Mouse (Mus musculus) liver, embryonic 16.5 days (tissue): ENCODE data around the gene Slc25a42. TPM values are rescaled to one million over a fixed set of nuclear protein-coding genes. Genes with fewer than 3 reads are reported as not detected.
A peak's percentile ranks its signal among the peaks of the same experiment; 100 is the strongest.

ENCODE experiments used
- ATAC-seq: fragments of 200-750 bp; cut with Nextera tagmentation; 2 replicates; pipeline ENCODE4 v1.8.0; 2017; ENCODE audit warnings: low read depth, mild to moderate bottlenecking, moderate number of reproducible peaks, moderate library complexity
- H3K27ac ChIP-seq: fragments of 300-500 bp; sonication (generic); 2 replicates; pipeline ENCODE4 v1.5.1; 2014; ENCODE audit warnings: mild to moderate bottlenecking, low read length
- H3K27me3 ChIP-seq: fragments of 300-500 bp; sonication (generic); 2 replicates; pipeline ENCODE4 v1.6.1; 2014; ENCODE audit warnings: low read depth, low read length, mixed read lengths; ENCODE audit not compliant: control insufficient read depth, insufficient read depth
- H3K36me3 ChIP-seq: fragments of 300-500 bp; sonication (generic); 2 replicates; pipeline ENCODE4 v1.6.1; 2014; ENCODE audit warnings: mild to moderate bottlenecking; ENCODE audit not compliant: control insufficient read depth, insufficient read depth
- H3K4me1 ChIP-seq: fragments of 300-500 bp; sonication (generic); 2 replicates; pipeline ENCODE4 v1.6.1; 2014; ENCODE audit warnings: low read depth, low read length, mixed read lengths; ENCODE audit not compliant: control insufficient read depth
- H3K4me2 ChIP-seq: fragments of 300-500 bp; sonication (generic); 2 replicates; pipeline ENCODE4 v1.6.1; 2014; ENCODE audit warnings: low read depth, low read length, mixed read lengths
- H3K4me3 ChIP-seq: fragments of 300-500 bp; sonication (generic); 2 replicates; pipeline ENCODE4 v1.5.1; 2014; ENCODE audit warnings: low read depth, mild to moderate bottlenecking, low read length
- H3K9ac ChIP-seq: fragments of 300-500 bp; sonication (generic); 2 replicates; pipeline ENCODE4 v1.6.1; 2014; ENCODE audit warnings: low read depth, low read length
- H3K9me3 ChIP-seq: fragments of 300-500 bp; sonication (generic); replicated peaks from 2 replicates; pipeline ENCODE4 v1.6.1; 2016; ENCODE audit warnings: low read length; ENCODE audit not compliant: control insufficient read depth
- WGBS: fragments of 180-500 bp; shearing (Covaris S2); extraction: QIAGEN DNeasy Blood & Tissue Kit; methylation state at CpG from one replicate; pipeline ENCODE4 v1.1.7; 2014; ENCODE audit not compliant: insufficient replicate concordance; 5-methylcytosine and 5-hydroxymethylcytosine counted together
- polyA plus RNA-seq: library from polyadenylated mRNA; unstranded; fragments of >200 nt; fragmentation: Nextera tagmentation; extraction: Ambion mirVana; gene quantifications from 2 replicates; pipeline ENCODE4 v1.2.1, GENCODE M21; 2015

The Slc25a42 gene
- polyA plus RNA-seq, 1 experiment from 2014 or later, result 12.0 TPM

- Histone ChIP-seq H3K4me1 (peaks cover 11% of the 10 kb centered on the region), H3K9me3 (no peaks in the 10 kb centered on the region), H3K9ac (no peak overlapping the region), H3K27me3 (no peaks in the 10 kb centered on the region), H3K27ac (no peak overlapping the region), H3K4me2 (peak overlapping the region; percentile 39), H3K4me3 (no peak overlapping the region), H3K36me3 (no peaks in the 10 kb centered on the region)
- WGBS, result 17% methylated on average over 22 of the region's 22 CpGs
- ATAC-seq, result peak; percentile 96
Measured at GRCm38 (mm10) chr8:70152537-70153257, 59.4 kb downstream of the Slc25a42 start.

DNA sequence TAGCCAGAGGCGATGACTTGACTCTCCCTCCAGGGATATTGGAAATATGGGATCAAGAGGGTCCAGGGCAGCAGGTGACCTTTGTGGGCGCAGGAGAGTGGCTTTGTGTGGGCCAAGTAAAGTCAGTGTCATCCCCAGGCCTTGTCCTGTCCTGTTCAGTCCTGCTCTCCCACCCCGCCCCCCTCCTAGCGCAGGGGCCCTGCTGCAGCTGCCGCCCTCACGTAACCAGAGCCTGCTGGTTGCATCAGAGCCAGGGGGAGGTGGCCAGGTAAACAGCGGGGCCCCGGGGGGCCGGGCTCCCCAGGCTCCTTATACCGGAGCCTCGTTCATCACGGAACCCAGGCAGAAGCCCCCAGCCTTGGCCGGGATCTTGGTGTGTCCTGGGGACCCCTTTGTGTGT lies 61.9 kb downstream of the Slc25a42 start:
- ATAC-seq, result peak; percentile 49; the same call in 1 of the 2 replicates
- Histone ChIP-seq H3K36me3 (peaks cover under 1% of the 10 kb centered on the region; the same call in 1 of the 2 replicates), H3K9ac (no peak overlapping the region), H3K4me1 (peaks cover 9% of the 10 kb centered on the region), H3K9me3 (no peaks in the 10 kb centered on the region), H3K27ac (no peak overlapping the region), H3K4me3 (no peak overlapping the region), H3K4me2 (peak overlapping the region; percentile 19; the same call in 1 of the 2 replicates), H3K27me3 (no peaks in the 10 kb centered on the region)
- 29% methylated on average over 13 of the region's 13 CpGs for WGBS

DNA sequence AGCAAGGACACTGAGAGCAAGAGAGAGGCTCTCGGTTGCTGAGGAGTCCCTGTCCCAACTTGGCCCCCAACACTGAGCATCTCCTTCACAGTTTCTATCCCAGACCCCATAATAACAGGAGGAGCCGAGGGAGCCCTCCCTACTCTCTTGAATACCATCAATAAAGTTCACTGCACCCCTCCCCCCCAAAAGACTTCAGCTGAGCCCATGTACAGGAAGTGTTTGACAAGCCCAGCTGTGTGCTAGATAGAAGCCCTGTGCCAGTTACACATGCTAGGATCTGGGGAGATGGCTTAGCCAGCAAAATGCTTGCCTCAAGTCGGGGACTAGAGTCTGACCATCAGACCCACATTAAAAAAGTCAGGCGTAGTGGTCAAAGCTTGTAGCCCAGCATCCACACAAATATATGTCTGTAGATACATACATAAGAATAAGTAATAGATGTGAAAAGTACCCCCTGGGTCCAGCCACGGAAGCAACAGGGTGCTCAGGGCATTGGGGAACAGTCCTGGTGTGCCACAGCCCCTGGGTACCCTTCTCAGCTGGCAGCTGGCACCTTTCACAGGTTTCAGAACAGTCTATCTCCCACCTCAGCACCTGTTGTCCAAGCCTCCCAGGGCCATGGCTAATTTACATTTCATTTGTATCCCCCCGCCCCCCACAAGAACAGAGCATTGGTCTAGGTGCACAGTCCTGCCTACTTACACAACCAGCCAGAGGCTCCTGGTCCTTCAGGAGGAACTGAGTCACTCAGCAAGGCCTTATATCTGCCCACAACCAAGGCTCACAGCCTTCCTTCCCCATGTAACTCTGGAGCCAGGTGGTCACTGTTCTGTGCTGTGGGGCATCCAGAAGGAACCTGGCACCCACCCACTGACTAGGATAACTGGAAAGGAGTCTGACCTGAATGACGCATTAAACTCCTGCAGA lies 64.2 kb downstream of the Slc25a42 start:
- H3K4me1 ChIP-seq, result peaks cover 9% of the 10 kb centered on the region
- ATAC-seq, result no peak
- peaks cover 7% of the 10 kb centered on the region for H3K36me3 ChIP-seq
- H3K27ac ChIP-seq, result no peak overlapping the region
- 60% methylated on average over 7 of the region's 7 CpGs for WGBS
- H3K4me3 ChIP-seq, result no peak overlapping the region
- no peaks in the 10 kb centered on the region for H3K27me3 ChIP-seq
- no peak overlapping the region for H3K9ac ChIP-seq
- no peak overlapping the region for H3K4me2 ChIP-seq
- H3K9me3 ChIP-seq, result no peaks in the 10 kb centered on the region

DNA sequence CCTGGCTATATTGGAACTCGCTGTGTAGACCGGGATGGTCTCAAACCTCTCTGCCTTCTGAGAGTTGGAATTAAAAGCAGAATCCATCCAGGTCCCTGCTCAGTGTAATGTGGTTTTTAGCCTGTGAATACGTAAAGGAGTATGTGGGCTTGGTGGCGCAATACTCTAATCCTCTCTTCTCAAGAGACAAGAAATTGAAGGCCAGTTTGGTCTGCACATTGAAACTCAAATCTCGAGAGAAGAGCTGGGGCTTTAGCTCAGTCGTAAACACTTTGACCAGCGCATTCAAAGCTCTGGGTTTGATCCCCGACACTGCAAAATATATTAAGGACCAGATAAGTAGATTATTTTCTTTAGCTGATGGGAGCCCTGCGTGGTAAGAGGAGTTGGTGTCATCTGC lies 72.1 kb downstream of the Slc25a42 start:
- H3K27me3 ChIP-seq, result no peaks in the 10 kb centered on the region
- no peaks in the 10 kb centered on the region for H3K9me3 ChIP-seq
- H3K9ac ChIP-seq, result peak overlapping the region; percentile 86
- H3K27ac ChIP-seq, result peak overlapping the region; percentile 96
- ATAC-seq, result no peak
- H3K4me1 ChIP-seq, result peaks cover 21% of the 10 kb centered on the region
- H3K36me3 ChIP-seq, result peaks cover 8% of the 10 kb centered on the region
- H3K4me3 ChIP-seq, result peak overlapping the region; percentile 93
- H3K4me2 ChIP-seq, result peak overlapping the region; percentile 64
- 7% methylated on average over 9 of the region's 9 CpGs for WGBS

- H3K4me2 ChIP-seq, result peak within 1 kb of the TSS; percentile 84
- no peaks in the 10 kb centered on the region for H3K27me3 ChIP-seq
- H3K9ac ChIP-seq, result peak within 1 kb of the TSS; percentile 86
- H3K4me1 ChIP-seq, result peaks cover 21% of the 10 kb centered on the region
- peak within 1 kb of the TSS; percentile 96 for H3K27ac ChIP-seq
- WGBS, result under 1% methylated on average over 46 of the region's 46 CpGs
- peak; percentile 97 for ATAC-seq
- H3K36me3 ChIP-seq, result peaks cover 10% of the 10 kb centered on the region
- H3K9me3 ChIP-seq, result no peaks in the 10 kb centered on the region
- peak within 1 kb of the TSS; percentile 93 for H3K4me3 ChIP-seq
Measured at GRCm38 (mm10) chr8:70139026-70139857, 72.9 kb downstream of the Slc25a42 start, which contains the start of the genes Rfxank, Borcs8 and Mef2b. Rfxank (minus strand) TSS chr8:70139154. Borcs8 (plus strand) TSS chr8:70139499. Mef2b (plus strand) TSS chr8:70139711.

GRCm38 (mm10) chr8:70137890-70138289 lies 74.2 kb downstream of the Slc25a42 start:
- WGBS, result 64% methylated on average over 4 of the region's 4 CpGs
- H3K9ac ChIP-seq, result peak overlapping the region; percentile 63; the same call in 1 of the 2 replicates

DNA sequence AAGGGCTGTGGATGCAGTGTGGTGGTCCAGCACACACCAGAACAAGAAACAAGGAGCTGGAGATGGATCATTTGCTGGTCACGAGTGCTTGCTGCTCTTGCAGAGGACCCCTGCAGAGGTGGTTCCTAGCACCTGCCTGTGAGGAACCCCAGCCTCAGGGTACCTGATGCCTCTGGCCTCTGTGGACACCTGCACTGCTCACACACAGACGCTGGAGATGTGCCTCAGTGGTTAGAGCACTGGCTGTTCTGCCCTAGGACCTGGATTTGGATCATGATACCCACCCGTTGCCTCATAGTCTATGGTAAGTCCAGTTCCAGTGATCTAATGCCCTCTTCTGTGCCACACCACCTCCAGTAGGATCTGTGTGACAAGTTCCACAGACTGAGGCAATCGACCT lies 75.5 kb downstream of the Slc25a42 start:
- 74% methylated on average over 4 of the region's 4 CpGs for WGBS
- H3K9me3 ChIP-seq, result no peaks in the 10 kb centered on the region
- peaks cover 9% of the 10 kb centered on the region for H3K36me3 ChIP-seq
- H3K27me3 ChIP-seq, result no peaks in the 10 kb centered on the region
- no peak overlapping the region for H3K9ac ChIP-seq
- peaks cover 34% of the 10 kb centered on the region for H3K4me1 ChIP-seq
- H3K27ac ChIP-seq, result no peak overlapping the region
- no peak for ATAC-seq
- no peak overlapping the region for H3K4me3 ChIP-seq
- no peak overlapping the region for H3K4me2 ChIP-seq

More at GRCm38 (mm10) chr8:70137890-70138289, 74.2 kb downstream of the Slc25a42 start:
- peak overlapping the region; percentile 61 for H3K27ac ChIP-seq
- H3K4me1 ChIP-seq, result peaks cover 24% of the 10 kb centered on the region
- no peak for ATAC-seq
- H3K36me3 ChIP-seq, result peaks cover 12% of the 10 kb centered on the region
- H3K27me3 ChIP-seq, result no peaks in the 10 kb centered on the region
- no peaks in the 10 kb centered on the region for H3K9me3 ChIP-seq
- peak overlapping the region; percentile 93 for H3K4me3 ChIP-seq
- H3K4me2 ChIP-seq, result peak overlapping the region; percentile 84

GRCm38 (mm10) chr8:70134931-70135330 lies 77.2 kb downstream of the Slc25a42 start:
- ATAC-seq, result no peak
- peaks cover 30% of the 10 kb centered on the region for H3K4me1 ChIP-seq
- H3K9ac ChIP-seq, result no peak overlapping the region
- no peak overlapping the region for H3K4me3 ChIP-seq
- no peak overlapping the region for H3K27ac ChIP-seq
- H3K4me2 ChIP-seq, result no peak overlapping the region
- H3K27me3 ChIP-seq, result no peaks in the 10 kb centered on the region
- WGBS, result 79% methylated on average over 9 of the region's 9 CpGs
- H3K36me3 ChIP-seq, result peaks cover 9% of the 10 kb centered on the region
- no peaks in the 10 kb centered on the region for H3K9me3 ChIP-seq
